Mouse (Mus musculus) MEL (cell line): ENCODE measurements at regions not wholly inside any gene's neighbourhood (a gene's known extent, or its start where the extent isn't known, plus 50 kb on each side); places are given as distances from the start of the nearest gene placed in this dataset.

Experiments
- DNase-seq: peaks from one replicate; pipeline ENCODE4 v3.0.0; 2011; ENCODE audit warnings: low read depth, low spot score
- H3K27ac ChIP-seq: 2 replicates; pipeline ENCODE4 v1.5.1; 2012; ENCODE audit warnings: low read depth, mild to moderate bottlenecking, control low read depth, low read length, moderate library complexity; ENCODE audit not compliant: control insufficient read depth
- H3K27me3 ChIP-seq, 2 experiments: fragments of 150-350 bp in 1 of 2; sonication (generic) in 1 of 2; 2 replicates each; pipeline ENCODE4 v1.6.1; 2012; ENCODE audit warnings: low read length in 2 of 2, mild to moderate bottlenecking in 2 of 2, improper control_type of control experiment in 1 of 2, moderate library complexity in 1 of 2; ENCODE audit not compliant: insufficient read depth in 2 of 2, control insufficient read depth in 1 of 2
- H3K36me3 ChIP-seq, 2 experiments: 2 replicates each; pipeline ENCODE4 v1.6.1; 2012 to 2014; ENCODE audit warnings: low read length in 2 of 2, improper control_type of control experiment in 1 of 2, inconsistent platforms in 1 of 2, mild to moderate bottlenecking in 1 of 2; ENCODE audit not compliant: insufficient read depth in 2 of 2, control insufficient read depth in 1 of 2
- H3K4me1 ChIP-seq, 2 experiments: fragments of 150-350 bp in 1 of 2; sonication (generic) in 1 of 2; 2 replicates each; pipeline ENCODE4 v1.6.1; 2012; ENCODE audit warnings: low read length in 2 of 2, improper control_type of control experiment in 1 of 2, mild to moderate bottlenecking in 1 of 2; ENCODE audit not compliant: insufficient read depth in 2 of 2, control insufficient read depth in 1 of 2
- H3K4me3 ChIP-seq, 2 experiments: fragments of 150-350 bp in 1 of 2; sonication (generic) in 1 of 2; 2 replicates each; pipeline ENCODE4 v1.5.1; 2012; ENCODE audit warnings: low read depth in 2 of 2, low read length in 2 of 2, mild to moderate bottlenecking in 2 of 2, moderate library complexity in 2 of 2, control low read depth in 1 of 2, improper control_type of control experiment in 1 of 2; ENCODE audit not compliant: control insufficient read depth in 1 of 2, insufficient read depth in 1 of 2
- H3K79me2 ChIP-seq: 2 replicates; pipeline ENCODE4 v1.6.1; 2012; ENCODE audit warnings: mild to moderate bottlenecking, low read length, moderate library complexity; ENCODE audit not compliant: control insufficient read depth, poor library complexity, insufficient read depth
- H3K9ac ChIP-seq: 2 replicates; pipeline ENCODE4 v1.6.1; 2012; ENCODE audit warnings: low read depth, mild to moderate bottlenecking, control low read depth, low read length, moderate library complexity; ENCODE audit not compliant: control insufficient read depth, poor library complexity, severe bottlenecking
- H3K9me3 ChIP-seq: fragments of 150-350 bp; sonication (generic); replicated peaks from 2 replicates; pipeline ENCODE4 v1.6.1; 2012; ENCODE audit warnings: mild to moderate bottlenecking, low read length, improper control_type of control experiment, moderate library complexity; ENCODE audit not compliant: insufficient read depth
- BHLHE40 ChIP-seq: IDR thresholded peaks from 2 replicates; pipeline ENCODE4 v1.6.1; 2012; ENCODE audit warnings: low read depth, mild to moderate bottlenecking, inconsistent platforms, low read length, improper control_type of control experiment, borderline replicate concordance
- E2F4 ChIP-seq: IDR thresholded peaks from 2 replicates; pipeline ENCODE4 v1.6.1; 2011; ENCODE audit warnings: low read depth, low read length, improper control_type of control experiment, borderline replicate concordance
- ELF1 ChIP-seq: IDR thresholded peaks from 2 replicates; pipeline ENCODE4 v1.6.1; 2014; ENCODE audit warnings: low read depth, mild to moderate bottlenecking, inconsistent platforms, low read length, improper control_type of control experiment, moderate library complexity
- EP300 ChIP-seq, 2 experiments: IDR thresholded peaks; 2 replicates each; pipeline ENCODE4 v1.6.1; 2011; ENCODE audit warnings: improper control_type of control experiment in 2 of 2, low read length in 2 of 2, low read depth in 1 of 2, mild to moderate bottlenecking in 1 of 2
- ETS1 ChIP-seq: IDR thresholded peaks from 2 replicates; pipeline ENCODE4 v1.6.1; 2012; ENCODE audit warnings: low read depth, mild to moderate bottlenecking, inconsistent platforms, low read length, improper control_type of control experiment, moderate library complexity
- GABPA ChIP-seq: IDR thresholded peaks from 2 replicates; pipeline ENCODE4 v1.6.1; 2012; ENCODE audit warnings: low read depth, mild to moderate bottlenecking, inconsistent platforms, low read length, improper control_type of control experiment, moderate library complexity
- GATA1 ChIP-seq: IDR thresholded peaks from 2 replicates; pipeline ENCODE4 v1.6.1; 2011; ENCODE audit warnings: low read depth, low read length, improper control_type of control experiment
- JUND ChIP-seq: IDR thresholded peaks from 2 replicates; pipeline ENCODE4 v1.6.1; 2011; ENCODE audit warnings: low read depth, mild to moderate bottlenecking, improper control_type of control experiment, low read length
- MAX ChIP-seq: IDR thresholded peaks from 2 replicates; pipeline ENCODE4 v1.6.1; 2011; ENCODE audit warnings: low read length, improper control_type of control experiment
- MEF2A ChIP-seq: IDR thresholded peaks from 2 replicates; pipeline ENCODE4 v1.6.1; 2014; ENCODE audit warnings: low read depth, mild to moderate bottlenecking, inconsistent platforms, low read length, improper control_type of control experiment; ENCODE audit not compliant: poor library complexity, insufficient replicate concordance, severe bottlenecking; ENCODE audit errors: extremely low read depth
- MXI1 ChIP-seq: IDR thresholded peaks from 2 replicates; pipeline ENCODE4 v1.6.1; 2011; ENCODE audit warnings: mild to moderate bottlenecking, low read depth, low read length, improper control_type of control experiment
- NRF1 ChIP-seq: IDR thresholded peaks from 2 replicates; pipeline ENCODE4 v1.6.1; 2014; ENCODE audit warnings: low read depth, mild to moderate bottlenecking, inconsistent platforms, low read length, improper control_type of control experiment, moderate library complexity; ENCODE audit not compliant: poor library complexity, insufficient read depth, severe bottlenecking
- SIN3A ChIP-seq: IDR thresholded peaks from 2 replicates; pipeline ENCODE4 v1.6.1; 2012; ENCODE audit warnings: low read length, improper control_type of control experiment, inconsistent platforms
- SMC3 ChIP-seq: IDR thresholded peaks from 2 replicates; pipeline ENCODE4 v1.6.1; 2011; ENCODE audit warnings: low read depth, low read length, improper control_type of control experiment
- TBP ChIP-seq: IDR thresholded peaks from 2 replicates; pipeline ENCODE4 v1.8.0; 2011; ENCODE audit warnings: low read depth, low read length, improper control_type of control experiment
- UBTF ChIP-seq: IDR thresholded peaks from 2 replicates; pipeline ENCODE4 v1.6.1; 2012; ENCODE audit warnings: low read depth, mild to moderate bottlenecking, inconsistent platforms, low read length, improper control_type of control experiment, moderate library complexity, borderline replicate concordance; ENCODE audit not compliant: insufficient read depth
- USF1 ChIP-seq: IDR thresholded peaks from 2 replicates; pipeline ENCODE4 v1.6.1; 2014; ENCODE audit warnings: low read depth, mild to moderate bottlenecking, inconsistent platforms, low read length, improper control_type of control experiment, moderate library complexity

DNA sequence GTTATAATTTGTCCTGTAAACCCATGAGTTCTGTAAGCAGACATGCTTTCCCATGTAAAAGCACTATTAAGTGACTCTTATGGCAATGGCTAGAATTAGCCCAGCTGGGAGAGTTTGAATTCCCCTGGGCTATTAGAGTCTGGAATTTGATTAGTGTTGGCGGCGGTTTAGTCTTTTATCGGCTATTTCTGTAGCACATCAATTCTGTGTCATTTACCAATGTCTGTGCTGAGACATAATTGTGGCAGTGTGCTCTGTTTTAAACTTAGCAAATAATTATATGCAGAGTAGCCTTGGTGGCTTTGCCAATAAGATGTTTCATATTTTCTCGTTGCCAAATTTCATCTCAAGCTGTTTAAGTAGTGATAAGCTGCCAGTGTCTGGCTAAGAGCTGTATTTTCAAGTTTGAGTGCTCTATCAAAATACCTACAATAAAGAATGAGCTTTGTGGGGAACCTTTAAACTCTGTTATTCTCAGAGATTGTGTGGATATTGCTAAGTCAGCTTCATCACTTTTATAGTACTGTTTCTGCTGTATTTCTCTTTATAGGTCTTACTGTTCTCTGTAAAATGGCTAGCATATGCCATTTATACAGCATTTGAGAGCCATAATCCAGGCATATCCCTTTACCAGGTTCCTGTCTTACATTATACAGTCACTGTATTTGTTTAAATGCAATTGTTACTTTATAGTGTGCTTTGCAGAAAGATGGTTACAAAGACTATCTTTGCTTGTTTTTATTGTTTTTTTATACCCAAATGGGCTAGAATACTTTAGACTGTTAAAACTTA is 466.7 kb downstream of the Plod2 start:
- H3K79me2 ChIP-seq = no peaks in the 10 kb centered on the region
- TF ChIP-seq MEF2A (no peak), E2F4 (no peak), TBP (no peak), SIN3A (no peak), ETS1 (no peak), ELF1 (no peak), NRF1 (no peak), UBTF (no peak), MXI1 (no peak), SMC3 (no peak)
- H3K9me3 ChIP-seq = no peaks in the 10 kb centered on the region
- DNase-seq = no peak
- no peaks in the 10 kb centered on the region for H3K4me1 ChIP-seq
- H3K27ac ChIP-seq = no peak overlapping the region
- H3K9ac ChIP-seq = no peak overlapping the region
- H3K4me3 ChIP-seq = no peak overlapping the region
- H3K36me3 ChIP-seq = no peaks in the 10 kb centered on the region
- H3K27me3 ChIP-seq = no peaks in the 10 kb centered on the region

DNA sequence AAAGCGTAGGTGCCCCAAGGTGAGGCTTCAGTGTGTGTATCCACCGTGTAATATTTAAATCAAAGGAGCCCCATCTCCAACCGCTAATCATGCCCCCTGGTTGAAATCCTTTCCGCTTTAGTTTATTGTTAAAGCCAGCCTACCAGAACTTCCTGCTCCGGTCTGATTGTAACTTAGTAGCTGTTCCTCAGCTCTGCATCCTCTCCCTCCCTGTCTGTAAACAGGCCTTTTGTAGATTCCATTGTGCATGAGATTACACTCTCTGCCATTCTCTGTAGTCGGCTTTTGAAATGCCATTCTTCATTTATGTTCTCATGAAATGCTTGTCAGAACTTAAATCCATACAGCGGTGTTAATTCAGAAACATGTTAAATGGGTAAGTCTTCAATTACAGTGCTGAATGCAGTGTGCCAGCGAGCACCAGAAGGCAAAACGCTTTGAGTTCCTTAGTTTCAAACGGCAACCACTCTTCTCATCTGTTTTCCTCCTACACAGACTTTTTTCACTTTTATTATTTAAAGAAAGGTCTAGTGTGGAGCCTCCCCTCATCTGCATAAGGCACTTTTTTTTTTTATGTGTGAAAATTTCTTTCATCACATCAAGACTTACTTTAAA is 502.4 kb downstream of the Plod2 start:
- TF ChIP-seq GABPA (no peak), MEF2A (no peak), JUND (no peak), BHLHE40 (no peak), USF1 (no peak), MAX (no peak), EP300 (IDR thresholded peaks at IDR 0.05; ENCODE audit: low read depth in 1 of 2, low read length in 2 of 2) (no peak), GATA1 (no peak)
- H3K79me2 ChIP-seq = no peaks in the 10 kb centered on the region
- no peak for DNase-seq
- no peaks in the 10 kb centered on the region for H3K9me3 ChIP-seq
- no peaks in the 10 kb centered on the region for H3K27me3 ChIP-seq
- H3K4me3 ChIP-seq = no peak overlapping the region
- no peak overlapping the region for H3K9ac ChIP-seq
- no peaks in the 10 kb centered on the region for H3K36me3 ChIP-seq
- no peak overlapping the region for H3K27ac ChIP-seq
- H3K4me1 ChIP-seq = no peaks in the 10 kb centered on the region
